Mouse (Mus musculus): ENCODE results near the gene Gm49378. TPM values are rescaled to one million over a fixed set of nuclear protein-coding genes. Genes with fewer than 3 reads are reported as not detected.

Gene Gm49378
- polyA plus RNA-seq, 1 experiment from 2014 or later = 0.59 TPM

- Histone ChIP-seq H3K9me3 (replicated peaks; ENCODE audit: control insufficient read depth, low read length) (no peaks in the 10 kb centered on the region), H3K27me3 (ENCODE audit: control insufficient read depth, insufficient read depth, low read length) (no peaks in the 10 kb centered on the region), H3K4me3 (ENCODE audit: low read length) (no peak overlapping the region), H3K4me1 (ENCODE audit: control insufficient read depth, insufficient read depth, low read length) (peaks cover 19% of the 10 kb centered on the region), H3K36me3 (ENCODE audit: control insufficient read depth, insufficient read depth) (peaks cover 44% of the 10 kb centered on the region), H3K9ac (ENCODE audit: low read length) (no peak overlapping the region), H3K27ac (ENCODE audit: low read length) (no peak overlapping the region), H3K4me2 (ENCODE audit: low read depth, low read length) (no peak overlapping the region)
- 93% methylated on average over 13 of the region's 13 CpGs for WGBS
- ATAC-seq (replicated peaks; ENCODE audit: extremely low read depth, insufficient read depth, low FRiP score) = no peak
These were observed 3.6 kb upstream of the Gm49378 start for GRCm38 (mm10) chr14:55641291-55641690.

GRCm38 (mm10) chr14:55640816-55641215 is 3.1 kb upstream of the Gm49378 start:
- Histone ChIP-seq H3K4me1 (ENCODE audit: control insufficient read depth, insufficient read depth, low read length) (peaks cover 23% of the 10 kb centered on the region), H3K4me3 (ENCODE audit: low read length) (no peak overlapping the region), H3K27ac (ENCODE audit: low read length) (no peak overlapping the region), H3K36me3 (ENCODE audit: control insufficient read depth, insufficient read depth) (peaks cover 47% of the 10 kb centered on the region), H3K9ac (ENCODE audit: low read length) (no peak overlapping the region), H3K27me3 (ENCODE audit: control insufficient read depth, insufficient read depth, low read length) (no peaks in the 10 kb centered on the region), H3K4me2 (ENCODE audit: low read depth, low read length) (no peak overlapping the region), H3K9me3 (replicated peaks; ENCODE audit: control insufficient read depth, low read length) (no peaks in the 10 kb centered on the region)
- no peak for ATAC-seq (replicated peaks; ENCODE audit: extremely low read depth, insufficient read depth, low FRiP score)
- 96% methylated on average over 14 of the region's 14 CpGs for WGBS

GRCm38 (mm10) chr14:55635523-55636007 is 2.1 kb downstream of the Gm49378 start, which contains the start of gene Ipo4:
Gene Ipo4, minus strand, starts transcription at chr14:55635957.
- Histone ChIP-seq H3K27ac (ENCODE audit: low read length) (peak within 1 kb of the TSS; percentile 69), H3K4me3 (ENCODE audit: low read length) (peak within 1 kb of the TSS; percentile 81), H3K36me3 (ENCODE audit: control insufficient read depth, insufficient read depth) (peaks cover 71% of the 10 kb centered on the region), H3K4me2 (ENCODE audit: low read depth, low read length) (peak within 1 kb of the TSS; percentile 89), H3K4me1 (ENCODE audit: control insufficient read depth, insufficient read depth, low read length) (peaks cover 11% of the 10 kb centered on the region), H3K9me3 (replicated peaks; ENCODE audit: control insufficient read depth, low read length) (no peaks in the 10 kb centered on the region), H3K9ac (ENCODE audit: low read length) (peak within 1 kb of the TSS; percentile 84), H3K27me3 (ENCODE audit: control insufficient read depth, insufficient read depth, low read length) (no peaks in the 10 kb centered on the region)
- peak; percentile 88 for ATAC-seq (replicated peaks; ENCODE audit: extremely low read depth, insufficient read depth, low FRiP score)
- WGBS = under 1% methylated on average over 33 of the region's 33 CpGs

- H3K27me3 ChIP-seq (ENCODE audit: control insufficient read depth, insufficient read depth, low read length) = no peaks in the 10 kb centered on the region
- no peaks in the 10 kb centered on the region for H3K9me3 ChIP-seq (replicated peaks; ENCODE audit: control insufficient read depth, low read length)
- peak overlapping the region; percentile 69 for H3K27ac ChIP-seq (ENCODE audit: low read length)
- 3% methylated on average over 23 of the region's 23 CpGs for WGBS
- peaks cover 71% of the 10 kb centered on the region for H3K36me3 ChIP-seq (ENCODE audit: control insufficient read depth, insufficient read depth)
- H3K4me1 ChIP-seq (ENCODE audit: control insufficient read depth, insufficient read depth, low read length) = peaks cover 11% of the 10 kb centered on the region
- H3K9ac ChIP-seq (ENCODE audit: low read length) = peak overlapping the region; percentile 84
- ATAC-seq (replicated peaks; ENCODE audit: extremely low read depth, insufficient read depth, low FRiP score) = peak; percentile 31
- peak overlapping the region; percentile 89 for H3K4me2 ChIP-seq (ENCODE audit: low read depth, low read length)
- H3K4me3 ChIP-seq (ENCODE audit: low read length) = peak overlapping the region; percentile 81
These were observed 2.7 kb downstream of the Gm49378 start for GRCm38 (mm10) chr14:55634874-55635522.

GRCm38 (mm10) chr14:55629312-55629711 is 8.4 kb downstream of the Gm49378 start:
- H3K36me3 ChIP-seq (ENCODE audit: control insufficient read depth, insufficient read depth) = peaks cover 84% of the 10 kb centered on the region
- H3K4me2 ChIP-seq (ENCODE audit: low read depth, low read length) = no peak overlapping the region
- H3K4me1 ChIP-seq (ENCODE audit: control insufficient read depth, insufficient read depth, low read length) = no peaks in the 10 kb centered on the region
- H3K9ac ChIP-seq (ENCODE audit: low read length) = no peak overlapping the region
- no peaks in the 10 kb centered on the region for H3K9me3 ChIP-seq (replicated peaks; ENCODE audit: control insufficient read depth, low read length)
- H3K27ac ChIP-seq (ENCODE audit: low read length) = no peak overlapping the region
- ATAC-seq (replicated peaks; ENCODE audit: extremely low read depth, insufficient read depth, low FRiP score) = no peak
- H3K4me3 ChIP-seq (ENCODE audit: low read length) = no peak overlapping the region
- 54% methylated on average over 5 of the region's 5 CpGs for WGBS
- no peaks in the 10 kb centered on the region for H3K27me3 ChIP-seq (ENCODE audit: control insufficient read depth, insufficient read depth, low read length)

GRCm38 (mm10) chr14:55628077-55628827 is 9.4 kb downstream of the Gm49378 start:
- H3K9ac ChIP-seq (ENCODE audit: low read length) = no peak overlapping the region
- peaks cover 77% of the 10 kb centered on the region for H3K36me3 ChIP-seq (ENCODE audit: control insufficient read depth, insufficient read depth)
- H3K4me2 ChIP-seq (ENCODE audit: low read depth, low read length) = no peak overlapping the region
- H3K4me1 ChIP-seq (ENCODE audit: control insufficient read depth, insufficient read depth, low read length) = no peaks in the 10 kb centered on the region
- no peak overlapping the region for H3K27ac ChIP-seq (ENCODE audit: low read length)
- H3K9me3 ChIP-seq (replicated peaks; ENCODE audit: control insufficient read depth, low read length) = no peaks in the 10 kb centered on the region
- WGBS = 89% methylated on average over 27 of the region's 27 CpGs
- H3K4me3 ChIP-seq (ENCODE audit: low read length) = no peak overlapping the region
- no peak for ATAC-seq (replicated peaks; ENCODE audit: extremely low read depth, insufficient read depth, low FRiP score)
- H3K27me3 ChIP-seq (ENCODE audit: control insufficient read depth, insufficient read depth, low read length) = no peaks in the 10 kb centered on the region

GRCm38 (mm10) chr14:55618486-55619195 is 19.1 kb downstream of the Gm49378 start:
- H3K4me3 ChIP-seq (ENCODE audit: low read length) = peak overlapping the region; percentile 33
- peaks cover 10% of the 10 kb centered on the region for H3K4me1 ChIP-seq (ENCODE audit: control insufficient read depth, insufficient read depth, low read length)
- no peaks in the 10 kb centered on the region for H3K36me3 ChIP-seq (ENCODE audit: control insufficient read depth, insufficient read depth)
- 0 out of 2 replicates have a peak overlapping the region, but pooled peaks have one; percentile 38 for H3K9ac ChIP-seq (ENCODE audit: low read length)
- 28% methylated on average over 22 of the region's 22 CpGs for WGBS
- no peaks in the 10 kb centered on the region for H3K27me3 ChIP-seq (ENCODE audit: control insufficient read depth, insufficient read depth, low read length)
- peak overlapping the region; percentile 61 for H3K4me2 ChIP-seq (ENCODE audit: low read depth, low read length)
- H3K9me3 ChIP-seq (replicated peaks; ENCODE audit: control insufficient read depth, low read length) = no peaks in the 10 kb centered on the region
- no peak overlapping the region for H3K27ac ChIP-seq (ENCODE audit: low read length)
- no peak for ATAC-seq (replicated peaks; ENCODE audit: extremely low read depth, insufficient read depth, low FRiP score)

- Histone ChIP-seq H3K27me3 (ENCODE audit: control insufficient read depth, insufficient read depth, low read length) (no peaks in the 10 kb centered on the region), H3K4me2 (ENCODE audit: low read depth, low read length) (peak within 1 kb of the TSS; percentile 61), H3K9me3 (replicated peaks; ENCODE audit: control insufficient read depth, low read length) (no peaks in the 10 kb centered on the region), H3K27ac (ENCODE audit: low read length) (0 out of 2 replicates have a peak within 1 kb of the TSS, but pooled peaks have one; percentile 16), H3K4me3 (ENCODE audit: low read length) (peak within 1 kb of the TSS; percentile 33), H3K4me1 (ENCODE audit: control insufficient read depth, insufficient read depth, low read length) (peaks cover 10% of the 10 kb centered on the region), H3K9ac (ENCODE audit: low read length) (peak within 1 kb of the TSS; percentile 38), H3K36me3 (ENCODE audit: control insufficient read depth, insufficient read depth) (no peaks in the 10 kb centered on the region)
- peak; percentile 80 for ATAC-seq (replicated peaks; ENCODE audit: extremely low read depth, insufficient read depth, low FRiP score)
- WGBS = 6% methylated on average over 21 of the region's 21 CpGs
These were observed 19.9 kb downstream of the Gm49378 start, which contains the start of gene Rec8 for GRCm38 (mm10) chr14:55617822-55618221. Gene Rec8, plus strand, starts transcription at chr14:55618037.
